Mouse (Mus musculus) T-helper 2 cell (primary cell): Measurements from ENCODE around the gene Tmem258.

Experiments used
- in situ Hi-C: fragments of 300-600 bp; cut with MboI, MseI; formaldehyde crosslinking; loops from one replicate; pipeline ENCODE4 v1.15.1; 2025; ENCODE audit warnings: high pct_unique_total_duplicates

Tmem258 gene

DNA sequence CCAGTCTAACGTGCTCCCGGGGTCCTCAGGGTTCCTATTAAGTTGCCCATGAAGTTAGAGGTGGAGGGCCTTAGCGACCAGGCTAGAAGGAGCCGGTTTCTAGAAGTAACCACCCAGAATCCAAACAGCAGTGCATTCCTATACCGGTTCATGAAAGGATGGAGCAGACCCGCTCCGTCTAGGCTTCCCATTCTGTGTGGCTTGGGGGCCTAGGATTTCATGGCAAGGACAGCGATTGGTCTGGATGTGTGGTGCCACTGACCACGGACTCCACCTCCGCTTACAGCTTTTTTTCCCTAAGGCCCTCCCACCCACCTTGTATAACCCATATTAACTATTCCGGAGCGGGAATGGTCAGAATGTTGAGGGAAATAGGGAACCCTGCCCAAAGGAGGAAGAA is 19.7 kb upstream of the Tmem258 start:
- in situ Hi-C loops: no loop called here

GRCm38 (mm10) chr19:10185876-10186275 is 17.9 kb upstream of the Tmem258 start:
- in situ Hi-C loops: no loop called here

GRCm38 (mm10) chr19:10186569-10186968 is 17.2 kb upstream of the Tmem258 start:
- in situ Hi-C loops: no loop called here

GRCm38 (mm10) chr19:10188281-10188811 is 15.5 kb upstream of the Tmem258 start:
- in situ Hi-C loops: no loop called here

DNA sequence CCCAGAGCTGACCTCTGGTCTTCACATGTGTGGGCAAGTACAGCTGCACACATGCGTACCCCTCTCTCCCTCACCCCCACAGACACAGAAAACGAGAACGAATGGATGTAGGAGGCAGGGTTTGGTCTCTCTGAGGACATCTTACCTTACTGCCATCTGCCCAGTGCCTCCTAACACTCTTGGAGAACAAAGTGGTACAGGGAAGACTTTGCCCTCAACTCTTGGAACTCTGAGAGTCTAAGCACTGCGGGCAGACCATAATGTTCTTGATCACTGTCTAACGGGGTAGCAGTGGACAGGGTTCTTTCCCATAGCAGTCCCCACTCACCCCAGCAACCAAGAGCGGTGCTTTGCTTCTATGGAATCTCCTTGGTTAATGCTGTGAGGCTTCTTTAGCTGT is 14.8 kb upstream of the Tmem258 start:
- in situ Hi-C loops: no loop called here

DNA sequence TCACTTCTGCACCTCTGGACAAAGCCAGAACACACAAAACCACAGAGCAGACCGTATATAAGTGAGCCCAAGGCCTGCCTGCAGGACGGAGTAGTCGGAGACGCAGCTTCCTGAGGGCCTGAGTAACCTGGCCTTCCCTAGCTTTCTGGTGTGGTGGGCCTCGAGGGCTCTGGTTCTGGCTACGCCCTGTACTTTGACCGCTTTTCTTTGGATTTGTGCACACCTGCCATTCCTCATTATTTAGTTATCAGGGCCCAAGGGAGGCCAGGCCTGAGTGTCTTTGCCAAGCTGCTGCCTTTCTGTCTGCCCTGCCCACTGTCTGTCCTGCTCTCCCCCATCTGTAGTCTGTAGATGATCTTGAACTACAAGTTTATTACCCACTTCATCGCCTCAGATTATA is 13.9 kb upstream of the Tmem258 start:
- in situ Hi-C loops: loop anchor here (10.0 kb wide), 2 partner anchors 185 to 275 kb away; partner anchors contain the start of genes Best1 and Rab3il1

- in situ Hi-C loops: loop anchor here (10.0 kb wide), 2 partner anchors 186 to 276 kb away; partner anchors contain the start of genes Best1 and Rab3il1
Measured at GRCm38 (mm10) chr19:10190796-10191195, 13.0 kb upstream of the Tmem258 start.

- in situ Hi-C loops: loop anchor here (10.0 kb wide), 2 partner anchors 187 to 277 kb away; partner anchors contain the start of genes Best1 and Rab3il1
Measured at GRCm38 (mm10) chr19:10191326-10191725, 12.5 kb upstream of the Tmem258 start.

DNA sequence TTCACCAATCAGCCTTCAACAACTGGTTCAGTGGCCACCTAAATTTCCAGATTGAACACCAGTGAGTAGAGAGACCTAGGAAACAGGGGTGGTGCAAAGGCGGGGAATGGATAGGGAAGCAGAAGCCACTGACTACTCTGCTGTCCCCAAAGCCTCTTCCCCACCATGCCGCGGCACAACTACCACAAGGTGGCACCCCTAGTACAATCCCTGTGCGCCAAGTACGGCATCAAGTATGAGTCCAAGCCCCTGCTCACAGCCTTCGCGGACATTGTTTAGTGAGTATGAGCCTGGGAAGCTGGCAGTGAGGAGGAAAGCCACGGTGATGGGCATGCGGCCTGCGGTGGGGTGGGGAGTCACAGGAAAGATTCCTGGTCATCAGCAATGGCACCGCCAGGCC is 9.5 kb upstream of the Tmem258 start:
- in situ Hi-C loops: loop anchor here (10.0 kb wide), 2 partner anchors 190 to 280 kb away; partner anchors contain the start of genes Best1 and Rab3il1

GRCm38 (mm10) chr19:10195252-10195651 is 8.6 kb upstream of the Tmem258 start:
- in situ Hi-C loops: loop anchor here (5.0 to 10.0 kb wide), 3 partner anchors 98 to 280 kb away; partner anchors contain the start of genes Best1 and Rab3il1

GRCm38 (mm10) chr19:10197130-10197529 is 6.7 kb upstream of the Tmem258 start:
- in situ Hi-C loops: loop anchor here (5.0 to 10.0 kb wide), 3 partner anchors 100 to 282 kb away; partner anchors contain the start of genes Best1 and Rab3il1

GRCm38 (mm10) chr19:10198286-10198685 is 5.5 kb upstream of the Tmem258 start:
- in situ Hi-C loops: loop anchor here (5.0 to 10.0 kb wide), 3 partner anchors 101 to 283 kb away; partner anchors contain the start of genes Best1 and Rab3il1

DNA sequence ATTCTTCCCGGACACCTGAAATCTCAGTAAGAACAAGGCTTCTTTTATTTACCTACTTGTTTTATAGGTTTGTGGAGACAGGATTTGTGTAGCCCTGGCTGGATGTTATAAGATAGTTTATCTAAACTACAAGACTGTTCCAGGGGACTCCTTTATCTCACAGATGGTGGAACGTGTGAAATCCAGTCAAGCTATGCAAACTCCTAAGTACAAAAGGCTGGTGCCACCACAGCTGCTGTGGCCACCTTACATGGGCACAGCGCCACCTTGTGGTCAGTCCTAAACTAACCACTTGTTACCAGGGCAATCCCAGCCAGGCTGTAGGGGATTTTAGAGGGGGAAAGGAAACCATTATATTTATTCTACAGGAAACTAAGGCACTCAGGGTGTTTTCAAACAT is 5.1 kb upstream of the Tmem258 start:
- in situ Hi-C loops: loop anchor here (5.0 to 10.0 kb wide), 3 partner anchors 101 to 284 kb away; partner anchors contain the start of genes Best1 and Rab3il1

- in situ Hi-C loops: no loop called here
Measured at GRCm38 (mm10) chr19:10203146-10203847, 517 bp upstream of the Tmem258 start.

- in situ Hi-C loops: no loop called here
Measured at GRCm38 (mm10) chr19:10204616-10205001, 795 bp downstream of the Tmem258 start.

GRCm38 (mm10) chr19:10205051-10205450 is 1.2 kb downstream of the Tmem258 start:
- in situ Hi-C loops: no loop called here

GRCm38 (mm10) chr19:10208851-10209250 is 5.0 kb downstream of the Tmem258 start:
- in situ Hi-C loops: no loop called here

DNA sequence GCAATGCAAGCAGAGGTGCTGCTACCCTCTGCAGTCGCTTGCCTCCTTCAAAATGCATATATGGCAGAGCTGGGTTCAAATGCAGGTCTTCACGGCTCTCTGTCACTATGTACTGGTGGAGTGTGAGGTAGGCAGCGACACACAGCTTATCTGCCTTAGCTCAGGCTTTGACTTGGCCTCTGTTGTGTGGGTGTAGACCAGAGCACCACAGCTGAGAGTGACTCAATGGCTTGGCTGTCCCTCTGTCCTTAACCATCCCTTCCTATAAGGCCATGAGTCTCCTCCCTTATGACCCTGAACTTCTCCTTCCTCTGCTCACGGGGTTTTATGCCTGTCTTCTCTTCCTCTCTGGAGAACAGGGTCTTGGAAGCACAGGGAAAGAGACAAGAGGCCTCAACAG is 7.1 kb downstream of the Tmem258 start:
- in situ Hi-C loops: no loop called here

DNA sequence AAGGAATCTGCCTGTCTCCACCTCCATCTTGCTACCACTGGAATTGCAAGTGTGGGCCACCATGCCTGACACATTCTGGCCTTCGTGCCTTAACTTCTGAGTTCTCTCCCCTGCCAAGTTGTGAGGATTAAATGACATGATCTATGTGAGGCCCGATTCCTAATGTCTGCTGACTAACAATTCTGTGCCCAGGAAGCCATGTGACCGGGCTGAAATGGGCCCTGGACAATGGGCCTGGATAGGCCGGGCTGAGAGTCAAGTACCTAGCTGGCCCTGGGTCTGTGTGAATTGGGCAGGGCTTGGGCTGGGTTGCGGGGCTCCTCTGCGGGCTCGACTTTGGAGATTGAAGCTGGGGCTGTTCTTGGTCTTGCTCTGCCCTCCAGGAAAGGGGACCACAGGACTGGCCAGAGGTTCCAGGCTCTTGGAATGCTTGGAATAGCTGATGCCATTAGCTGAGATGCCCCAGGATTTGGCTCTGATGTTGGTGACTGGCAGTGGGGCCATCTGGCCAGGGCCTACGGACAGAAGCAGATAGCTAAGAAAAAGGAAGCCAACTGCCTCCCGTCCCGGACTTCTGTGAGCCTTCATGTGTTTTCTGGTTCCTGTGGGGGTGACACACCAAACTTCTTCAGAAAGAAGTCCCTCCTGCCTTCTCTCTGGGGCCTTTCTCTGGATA is 10.1 kb downstream of the Tmem258 start:
- in situ Hi-C loops: no loop called here

DNA sequence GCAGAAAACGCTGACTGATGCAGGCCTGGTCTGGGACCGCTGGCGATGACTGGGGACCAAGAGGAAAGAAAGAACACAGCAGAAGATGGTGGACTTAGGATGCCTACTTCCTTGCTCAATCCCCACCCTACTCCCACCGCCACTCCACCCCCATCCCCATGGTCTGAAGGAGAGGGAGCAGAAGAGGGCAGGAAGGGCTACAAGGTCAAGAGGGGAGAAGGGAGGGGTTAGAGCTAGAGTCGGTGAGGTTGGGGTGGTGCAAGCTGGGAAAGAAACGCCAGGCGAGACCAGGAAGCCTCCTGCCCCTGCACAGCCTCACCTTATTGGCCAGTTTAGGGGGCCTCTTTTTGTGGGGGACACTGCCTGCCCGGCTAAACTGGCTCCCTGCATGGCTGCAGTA is 12.3 kb downstream of the Tmem258 start:
- in situ Hi-C loops: loop anchor here (5.0 kb wide), 1 partner anchor 86 kb away; the partner anchor contains the start of gene Dagla

- in situ Hi-C loops: loop anchor here (5.0 kb wide), 1 partner anchor 83 kb away; the partner anchor contains the start of gene Dagla
Measured at GRCm38 (mm10) chr19:10219108-10219507, 15.3 kb downstream of the Tmem258 start.

- in situ Hi-C loops: loop anchor here (5.0 kb wide), 1 partner anchor 83 kb away; the partner anchor contains the start of gene Dagla
Measured at GRCm38 (mm10) chr19:10219593-10219992, 15.8 kb downstream of the Tmem258 start.
